Mouse (Mus musculus) limb, embryonic 15.5 days (tissue): ENCODE measurements around the gene Rtn3. TPM values are rescaled to one million over a fixed set of nuclear protein-coding genes. Genes with fewer than 3 reads are reported as not detected.

ENCODE experiments used
- ATAC-seq: fragments of 200-750 bp; cut with Nextera tagmentation; 2 replicates; pipeline ENCODE4 v1.8.0; 2017; ENCODE audit warnings: low read depth, moderate TSS enrichment; ENCODE audit not compliant: insufficient number of reproducible peaks, low FRiP score, low TSS enrichment
- H3K27ac ChIP-seq: fragments of 300-500 bp; sonication (generic); 2 replicates; pipeline ENCODE4 v1.5.1; 2015; ENCODE audit warnings: moderate library complexity, mild to moderate bottlenecking, inconsistent platforms
- H3K27me3 ChIP-seq: fragments of 300-500 bp; sonication (generic); 2 replicates; pipeline ENCODE4 v1.6.1; 2015; ENCODE audit warnings: inconsistent platforms
- H3K36me3 ChIP-seq: fragments of 300-500 bp; sonication (generic); 2 replicates; pipeline ENCODE4 v1.6.1; 2015; ENCODE audit warnings: inconsistent platforms
- H3K4me1 ChIP-seq: fragments of 300-500 bp; sonication (generic); 2 replicates; pipeline ENCODE4 v1.6.1; 2015; ENCODE audit warnings: inconsistent platforms
- H3K4me2 ChIP-seq: fragments of 300-500 bp; sonication (generic); 2 replicates; pipeline ENCODE4 v1.6.1; 2015; ENCODE audit warnings: mild to moderate bottlenecking, inconsistent platforms
- H3K4me3 ChIP-seq: fragments of 300-500 bp; sonication (generic); 2 replicates; pipeline ENCODE4 v1.5.1; 2015; ENCODE audit warnings: mild to moderate bottlenecking, inconsistent platforms
- H3K9ac ChIP-seq: fragments of 300-500 bp; sonication (generic); 2 replicates; pipeline ENCODE4 v1.6.1; 2015; ENCODE audit warnings: inconsistent platforms
- H3K9me3 ChIP-seq: fragments of 300-500 bp; sonication (generic); 2 replicates; pipeline ENCODE4 v1.6.1; 2016; ENCODE audit warnings: inconsistent platforms
- WGBS: fragments of 180-500 bp; shearing (Covaris S2); methylation state at CpG from one replicate; pipeline ENCODE4 v1.1.7; 2015; 5-methylcytosine and 5-hydroxymethylcytosine counted together
- microRNA-seq: library from miRNA; unstranded; fragments of <30 nt; microRNA quantifications from one replicate; pipeline ENCODE4, GENCODE M21; 2016
- polyA plus RNA-seq: library from polyadenylated mRNA; unstranded; fragments of >200 nt; fragmentation: Nextera tagmentation; extraction: Ambion mirVana; gene quantifications from 2 replicates; pipeline ENCODE4 v1.2.1, GENCODE M21; 2015

The Rtn3 gene
- polyA plus RNA-seq, 1 experiment from 2014 or later, result 129 TPM

DNA sequence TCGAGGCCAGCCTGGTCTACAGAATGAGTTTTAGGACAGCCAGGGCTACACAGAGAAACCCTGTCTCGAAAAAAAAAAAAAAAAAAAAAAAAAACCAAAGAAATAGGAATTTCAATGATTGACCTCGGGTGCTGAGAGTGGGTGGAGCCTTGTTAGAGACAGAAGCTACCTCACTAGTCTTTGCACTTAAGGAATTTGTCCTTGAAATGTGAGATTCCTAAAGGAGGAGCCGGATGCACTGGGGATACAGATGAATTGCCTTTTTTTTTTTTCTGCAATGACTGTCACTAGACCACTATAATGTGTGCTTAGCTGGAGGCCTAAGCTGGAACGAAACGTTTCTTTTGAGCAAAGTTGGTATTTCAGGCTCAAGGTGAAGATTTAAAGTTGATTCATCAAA, 94.6 kb downstream of the Rtn3 start:
- no peak for ATAC-seq
- no peaks in the 10 kb centered on the region for H3K9me3 ChIP-seq
- no peaks in the 10 kb centered on the region for H3K36me3 ChIP-seq
- no peak overlapping the region for H3K4me3 ChIP-seq
- WGBS, result 83% methylated on average over 6 of the region's 6 CpGs
- no peak overlapping the region for H3K9ac ChIP-seq
- no peak overlapping the region for H3K4me2 ChIP-seq
- H3K4me1 ChIP-seq, result peaks cover 3% of the 10 kb centered on the region
- no peaks in the 10 kb centered on the region for H3K27me3 ChIP-seq
- H3K27ac ChIP-seq, result no peak overlapping the region

DNA sequence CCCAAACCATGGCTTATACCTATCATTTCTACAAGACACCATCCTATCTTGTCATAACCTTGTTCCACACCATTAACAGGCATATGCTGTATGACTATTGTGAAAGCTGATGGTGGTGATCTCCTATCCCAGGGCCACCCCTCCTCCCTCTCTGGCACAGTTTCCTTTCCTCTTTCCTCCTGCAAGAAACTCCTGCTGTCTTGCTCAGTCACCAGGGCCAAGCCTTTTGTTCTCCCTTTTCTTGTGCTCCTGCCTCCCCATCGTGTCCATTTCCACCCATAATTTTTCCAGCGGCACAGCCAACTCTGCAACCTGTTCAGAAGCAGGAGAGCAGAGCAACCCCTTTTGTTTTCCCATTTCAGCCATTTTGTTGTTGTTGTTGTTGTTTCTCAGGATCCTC, 97.0 kb downstream of the Rtn3 start:
- Histone ChIP-seq H3K27ac (no peak overlapping the region), H3K9me3 (no peaks in the 10 kb centered on the region), H3K4me2 (no peak overlapping the region), H3K36me3 (no peaks in the 10 kb centered on the region), H3K4me1 (peaks cover 17% of the 10 kb centered on the region), H3K27me3 (no peaks in the 10 kb centered on the region), H3K4me3 (no peak overlapping the region), H3K9ac (no peak overlapping the region)
- 76% methylated on average over 2 of the region's 2 CpGs for WGBS
- ATAC-seq, result no peak

DNA sequence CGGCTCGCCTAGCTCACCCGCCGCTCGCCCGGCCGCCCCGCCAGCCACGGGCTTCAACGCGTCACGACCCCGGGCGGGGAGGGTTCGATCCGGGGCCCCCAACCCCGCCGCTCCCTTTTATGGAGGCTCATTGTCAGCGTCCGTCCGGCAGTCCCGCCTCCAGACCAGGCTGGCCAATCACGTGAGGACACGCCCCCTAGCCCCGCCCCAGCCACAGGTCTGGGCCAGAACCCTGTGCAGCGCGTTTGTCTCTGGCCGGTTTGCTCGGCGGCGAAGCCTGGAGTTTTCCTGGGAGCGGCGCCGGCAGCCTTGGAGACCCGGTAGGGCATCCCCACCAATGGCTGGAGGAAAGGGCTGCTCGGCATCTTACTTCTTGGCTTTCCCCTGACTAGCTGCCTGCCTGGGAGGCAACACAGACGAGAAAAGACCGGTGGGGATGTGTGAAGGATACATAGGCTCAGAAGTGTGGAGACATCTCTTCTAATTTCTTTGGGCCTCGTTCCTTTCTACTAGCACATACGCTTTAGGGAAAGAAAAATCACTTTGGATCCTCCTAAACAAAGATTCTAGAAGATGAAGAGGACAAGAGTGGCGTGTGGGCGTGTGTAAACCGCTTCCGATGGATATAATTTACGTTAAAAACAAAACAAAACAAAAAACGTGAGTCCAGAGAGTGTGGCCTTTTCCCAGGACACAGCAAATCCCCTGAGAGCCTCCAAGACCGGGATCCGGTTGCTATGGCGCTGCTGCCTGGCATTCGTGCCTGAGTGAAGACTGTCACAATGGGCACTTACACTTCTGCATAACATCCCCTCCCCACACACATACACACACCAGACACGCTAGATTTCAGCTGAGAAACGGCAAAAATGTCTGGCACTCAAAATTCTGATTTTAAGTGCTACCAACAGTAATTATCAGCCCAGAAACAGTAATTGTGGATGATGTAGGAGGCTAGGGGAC, 99.9 kb downstream of the Rtn3 start, which contains the start of gene Spindoc:
TSS of gene Spindoc (minus strand) at position 92 of the 963 bp plus-strand sequence.
- no peaks in the 10 kb centered on the region for H3K27me3 ChIP-seq
- ATAC-seq, result peak; percentile 99
- under 1% methylated on average over 46 of the region's 52 CpGs for WGBS

DNA sequence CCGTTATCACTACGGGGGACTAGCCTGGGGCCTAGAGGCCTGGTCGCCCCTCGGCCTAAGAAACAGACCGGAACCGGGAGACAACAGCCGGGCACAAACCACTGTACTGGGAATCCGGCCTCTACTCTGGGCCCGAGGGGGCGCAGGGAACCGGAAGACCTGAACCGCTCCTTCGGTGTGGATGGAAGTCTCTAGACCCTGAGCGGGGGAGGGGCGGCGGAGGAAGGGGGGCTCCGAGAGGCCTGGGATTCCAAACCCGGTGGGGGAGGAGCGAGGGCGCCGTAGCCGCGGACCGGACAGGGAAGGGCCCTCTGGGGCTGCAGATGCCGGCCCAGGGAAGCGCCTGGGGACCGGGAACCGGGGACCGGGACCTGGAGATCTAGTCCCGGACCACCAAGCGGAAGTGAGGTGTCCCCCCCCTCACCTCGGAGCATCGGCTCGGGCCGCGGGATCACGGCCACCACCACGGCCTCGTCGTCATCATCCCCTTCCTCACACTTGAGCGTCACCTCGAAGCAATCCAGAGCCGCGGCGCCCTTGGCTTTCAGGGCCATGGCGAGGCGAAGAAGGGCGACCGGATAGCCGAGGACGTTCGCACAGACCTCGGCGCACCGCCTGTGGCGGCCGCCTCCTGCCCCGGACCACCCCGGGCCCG, 100.7 kb downstream of the Rtn3 start:
- under 1% methylated on average over 57 of the region's 60 CpGs for WGBS
- Histone ChIP-seq H3K4me1 (peaks cover 23% of the 10 kb centered on the region), H3K27me3 (no peaks in the 10 kb centered on the region), H3K4me3 (peak overlapping the region; percentile 91), H3K27ac (peak overlapping the region; percentile 89), H3K9me3 (no peaks in the 10 kb centered on the region), H3K36me3 (peaks cover 7% of the 10 kb centered on the region; the same call in 1 of the 2 replicates), H3K9ac (peak overlapping the region; percentile 89), H3K4me2 (peak overlapping the region; percentile 73)
- peak; percentile 66; the same call in 1 of the 2 replicates for ATAC-seq

More for the DNA sequence above, 99.9 kb downstream of the Rtn3 start, which contains the start of gene Spindoc:
- Histone ChIP-seq H3K9ac (peak within 1 kb of the TSS; percentile 89), H3K27ac (peak within 1 kb of the TSS; percentile 89), H3K9me3 (no peaks in the 10 kb centered on the region), H3K4me1 (peaks cover 23% of the 10 kb centered on the region), H3K4me2 (peak within 1 kb of the TSS; percentile 73), H3K36me3 (peaks cover 7% of the 10 kb centered on the region; the same call in 1 of the 2 replicates), H3K4me3 (peak within 1 kb of the TSS; percentile 91)

DNA sequence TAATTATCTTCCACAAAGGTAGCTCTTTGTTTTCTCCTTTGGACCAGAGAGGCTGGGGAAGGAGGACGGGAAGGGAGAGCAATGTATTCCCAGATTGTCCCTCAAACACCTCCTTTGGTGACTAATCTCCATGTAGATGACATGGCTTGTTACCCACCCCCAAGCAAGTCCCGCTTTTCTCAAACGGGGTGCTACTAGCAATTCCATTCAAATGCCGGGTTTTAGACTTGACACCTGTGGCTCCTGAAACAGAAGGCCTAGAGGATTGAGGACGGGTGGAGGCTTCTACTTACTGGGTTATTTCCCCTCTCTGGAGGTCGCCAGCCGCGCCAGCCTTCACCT, 101.2 kb downstream of the Rtn3 start:
- peaks cover 23% of the 10 kb centered on the region for H3K4me1 ChIP-seq
- H3K36me3 ChIP-seq, result peaks cover 7% of the 10 kb centered on the region; the same call in 1 of the 2 replicates
- peak overlapping the region; percentile 89 for H3K9ac ChIP-seq
- no peaks in the 10 kb centered on the region for H3K9me3 ChIP-seq
- H3K27me3 ChIP-seq, result no peaks in the 10 kb centered on the region
- 1% methylated on average over 8 of the region's 8 CpGs for WGBS
- ATAC-seq, result no peak
- peak overlapping the region; percentile 73 for H3K4me2 ChIP-seq
- peak overlapping the region; percentile 91 for H3K4me3 ChIP-seq
- H3K27ac ChIP-seq, result peak overlapping the region; percentile 89

DNA sequence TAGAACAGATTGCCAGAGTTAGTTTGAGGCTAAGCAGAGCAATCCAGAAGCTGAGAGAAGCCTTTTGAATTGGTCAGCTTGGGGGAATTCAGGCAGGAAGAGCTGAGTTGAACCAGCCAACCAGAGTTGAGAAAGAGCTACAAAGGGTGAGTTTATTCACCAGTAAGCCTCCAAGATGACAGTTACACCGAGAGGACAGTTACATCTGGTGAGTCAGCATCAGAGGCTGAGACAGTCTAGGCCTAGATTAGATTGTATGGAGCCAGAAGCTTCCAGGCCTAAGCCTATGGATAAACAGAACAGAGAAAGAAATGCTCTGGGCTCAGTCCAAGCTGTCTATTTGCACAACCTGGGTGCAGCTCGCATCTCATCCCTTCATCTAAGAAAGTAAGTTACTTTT, 105.4 kb downstream of the Rtn3 start:
- no peak overlapping the region; the same call in 1 of the 2 replicates for H3K27ac ChIP-seq
- H3K4me3 ChIP-seq, result no peak overlapping the region
- no peak overlapping the region for H3K9ac ChIP-seq
- no peaks in the 10 kb centered on the region for H3K27me3 ChIP-seq
- WGBS, result 82% methylated on average over 2 of the region's 2 CpGs
- ATAC-seq, result no peak
- peaks cover 15% of the 10 kb centered on the region for H3K4me1 ChIP-seq
- no peaks in the 10 kb centered on the region for H3K9me3 ChIP-seq
- no peak overlapping the region for H3K4me2 ChIP-seq
- peaks cover 41% of the 10 kb centered on the region for H3K36me3 ChIP-seq

Small RNA genes within 50 kb of the gene (microRNA-seq; reads per million reads assigned to microRNA genes)
- gene Mir6991, result 0.61 reads per million

Other genes with a start within 250 kb of the Rtn3 start
- 43.4 and 45.0 TPM in 2 replicates for gene Naa40, start 242.1 kb downstream of the Rtn3 start, polyA plus RNA-seq
- gene Rcor2, start 216.0 kb downstream of the Rtn3 start, polyA plus RNA-seq, result 16.9 TPM in 2 replicates
- gene Mark2, start 141.4 kb downstream of the Rtn3 start, polyA plus RNA-seq, result 41.1 and 46.4 TPM in 2 replicates
- 24.8 and 26.0 TPM in 2 replicates for gene Spindoc, start 100.3 kb downstream of the Rtn3 start, polyA plus RNA-seq
- gene 2700081O15Rik, start 65.7 kb downstream of the Rtn3 start, polyA plus RNA-seq, result 6.4 and 7.8 TPM in 2 replicates
- 14.3 and 16.6 TPM in 2 replicates for gene Atl3, start 10.8 kb upstream of the Rtn3 start, polyA plus RNA-seq
- gene Pla2g16, start 74.2 kb upstream of the Rtn3 start, polyA plus RNA-seq, result 12.9 and 15.8 TPM in 2 replicates
- 0.64 and 0.96 TPM in 2 replicates for gene Lgals12, start 123.9 kb upstream of the Rtn3 start, polyA plus RNA-seq
- 0.27 TPM in 1 of 2 replicates, not detected in the other for gene Hrasls5, start 129.3 kb upstream of the Rtn3 start, polyA plus RNA-seq
- gene Slc22a19, start 228.0 kb upstream of the Rtn3 start, polyA plus RNA-seq, result not detected in 2 replicates